Mouse (Mus musculus) kidney, postnatal 10 days (tissue): ENCODE results near the gene Cfd.
A peak's percentile ranks its signal among the peaks of the same experiment; 100 is the strongest.

Experiments used
- DNase-seq: peaks from one replicate; pipeline ENCODE4 v3.0.0; 2021; ENCODE audit warnings: mixed read lengths

Cfd gene

GRCm38 (mm10) chr10:79890670-79891069 is at the start of gene Cfd:
Gene Cfd, plus strand, starts transcription at chr10:79890853.
- DNase-seq, result no peak

- DNase-seq, result no peak
Measured at GRCm38 (mm10) chr10:79842322-79842721, 48.3 kb upstream of the Cfd start.

GRCm38 (mm10) chr10:79843476-79843875 is 47.2 kb upstream of the Cfd start:
- DNase-seq, result peak; percentile 77

GRCm38 (mm10) chr10:79846553-79846952 is 44.1 kb upstream of the Cfd start:
- DNase-seq, result no peak

GRCm38 (mm10) chr10:79849941-79850628 is 40.6 kb upstream of the Cfd start:
- no peak for DNase-seq

GRCm38 (mm10) chr10:79851653-79852052 is 39.0 kb upstream of the Cfd start:
- DNase-seq, result no peak

- DNase-seq, result peak; percentile 83
Measured at GRCm38 (mm10) chr10:79852107-79852789, 38.4 kb upstream of the Cfd start.

- peak; percentile 41 for DNase-seq
Measured at GRCm38 (mm10) chr10:79852827-79853226, 37.8 kb upstream of the Cfd start.

- DNase-seq, result peak; percentile 99
Measured at GRCm38 (mm10) chr10:79853392-79853791, 37.3 kb upstream of the Cfd start.

GRCm38 (mm10) chr10:79853860-79854795 is 36.5 kb upstream of the Cfd start, which contains the start of gene Ptbp1:
Gene Ptbp1, plus strand, starts transcription at chr10:79854427.
- peak; percentile 100 for DNase-seq

- DNase-seq, result peak; percentile 87
Measured at GRCm38 (mm10) chr10:79854801-79855541, 35.7 kb upstream of the Cfd start.

- DNase-seq, result peak; percentile 90
Measured at GRCm38 (mm10) chr10:79855558-79856184, 35.0 kb upstream of the Cfd start.

GRCm38 (mm10) chr10:79856280-79856679 is 34.4 kb upstream of the Cfd start:
- no peak for DNase-seq

- no peak for DNase-seq
Measured at GRCm38 (mm10) chr10:79856704-79857451, 33.8 kb upstream of the Cfd start.

GRCm38 (mm10) chr10:79857452-79857811 is 33.2 kb upstream of the Cfd start:
- peak; percentile 91 for DNase-seq

GRCm38 (mm10) chr10:79857894-79858293 is 32.8 kb upstream of the Cfd start:
- DNase-seq, result no peak

GRCm38 (mm10) chr10:79858416-79859074 is 32.1 kb upstream of the Cfd start:
- peak; percentile 90 for DNase-seq

- peak; percentile 54 for DNase-seq
Measured at GRCm38 (mm10) chr10:79859116-79859515, 31.5 kb upstream of the Cfd start.

GRCm38 (mm10) chr10:79860079-79860911 is 30.4 kb upstream of the Cfd start:
- no peak for DNase-seq
